Mouse (Mus musculus): Measurements from ENCODE around the gene Kpna4. TPM values are rescaled to one million over a fixed set of nuclear protein-coding genes. Genes with fewer than 3 reads are reported as not detected.

Gene Kpna4
- 77.8 and 91.2 TPM in 2 replicates for polyA plus RNA-seq (2011; ENCODE audit: insufficient read length, low read depth, missing spikeins)

DNA sequence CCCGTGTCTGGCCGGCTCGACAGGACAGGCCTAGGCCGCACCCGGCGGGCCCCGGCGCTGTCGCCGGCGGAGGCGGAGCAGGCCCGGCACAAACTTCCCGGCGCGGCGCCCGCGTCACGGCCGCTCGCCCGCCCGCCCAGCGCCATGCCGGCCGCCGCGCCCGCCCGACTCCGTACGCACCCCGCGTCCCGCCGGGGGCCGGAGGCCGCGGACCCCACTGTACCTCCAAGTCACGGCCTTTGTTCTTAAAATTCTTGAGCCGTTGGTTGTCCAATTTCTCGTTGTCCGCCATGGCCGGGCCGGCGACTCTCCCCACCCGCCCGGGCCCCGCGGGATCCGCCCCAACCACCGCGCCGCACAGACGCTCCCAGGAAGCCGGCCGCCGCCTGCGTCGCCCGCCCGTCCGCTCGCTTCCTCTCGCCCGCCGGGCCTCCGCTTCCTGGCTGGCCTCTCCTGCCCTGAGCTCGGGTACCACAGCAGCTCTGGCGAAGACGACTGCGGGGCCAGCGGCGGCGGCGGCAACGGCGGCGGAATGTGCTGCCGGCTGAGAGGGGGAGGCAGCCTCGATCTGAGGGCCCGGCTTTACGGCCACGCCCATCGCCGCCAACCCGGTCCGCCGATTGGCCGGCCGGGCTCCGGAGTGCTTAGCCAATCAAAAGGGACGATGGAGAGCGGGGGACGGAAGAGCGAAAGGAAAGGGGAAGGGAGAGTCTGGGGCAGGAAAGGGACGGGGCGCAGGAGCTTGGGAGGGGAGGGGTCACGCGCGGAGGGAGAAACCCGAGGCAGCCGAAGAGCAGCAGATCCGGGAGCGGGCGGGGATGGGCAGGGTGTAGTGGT is at the start of gene Kpna4:
Gene Kpna4, minus strand, starts transcription at position 605 of the 837 bp plus-strand sequence.
- Histone ChIP-seq H3K4me3 (ENCODE audit: insufficient read depth, low read length) (peak within 1 kb of the TSS; percentile 91), H3K27ac (ENCODE audit: insufficient read depth, low read length) (peak within 1 kb of the TSS; percentile 66), H3K4me1 (ENCODE audit: control insufficient read depth, insufficient read depth, low read length) (0 out of 2 replicates have a peak, but pooled peaks cover under 1% of the 10 kb centered on the region)
- TF ChIP-seq POLR2A (IDR thresholded peaks at IDR 0.05; ENCODE audit: low read depth, low read length), result peak; percentile 64
- TF ChIP-seq CTCF (IDR thresholded peaks at IDR 0.05; ENCODE audit: borderline replicate concordance, insufficient read depth, low read length), result no peak

DNA sequence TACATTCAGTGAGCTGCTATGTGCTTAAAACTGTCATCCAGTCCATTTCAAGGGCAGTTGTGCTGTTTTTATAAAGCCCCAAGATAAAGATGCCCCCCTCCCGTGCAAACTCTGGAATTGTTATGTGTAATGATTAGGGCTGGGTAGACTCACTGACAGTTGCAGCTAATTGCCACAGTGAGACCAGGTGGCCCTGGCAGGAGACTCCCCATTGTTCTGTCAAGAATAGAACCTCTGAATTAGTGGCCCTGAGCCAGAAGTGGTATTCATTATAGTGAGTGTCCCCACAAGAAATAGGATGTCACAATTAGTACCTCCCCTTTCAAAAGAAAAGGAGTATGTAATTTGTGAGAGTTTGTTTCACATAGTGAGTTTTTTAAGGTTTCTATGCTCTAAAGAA is 48.3 kb upstream of the Kpna4 start:
- Histone ChIP-seq H3K4me3 (ENCODE audit: insufficient read depth, low read length) (no peak overlapping the region), H3K27ac (ENCODE audit: insufficient read depth, low read length) (no peak overlapping the region)
- TF ChIP-seq POLR2A (IDR thresholded peaks at IDR 0.05; ENCODE audit: low read depth, low read length) (no peak), CTCF (IDR thresholded peaks at IDR 0.05; ENCODE audit: borderline replicate concordance, insufficient read depth, low read length) (no peak)

DNA sequence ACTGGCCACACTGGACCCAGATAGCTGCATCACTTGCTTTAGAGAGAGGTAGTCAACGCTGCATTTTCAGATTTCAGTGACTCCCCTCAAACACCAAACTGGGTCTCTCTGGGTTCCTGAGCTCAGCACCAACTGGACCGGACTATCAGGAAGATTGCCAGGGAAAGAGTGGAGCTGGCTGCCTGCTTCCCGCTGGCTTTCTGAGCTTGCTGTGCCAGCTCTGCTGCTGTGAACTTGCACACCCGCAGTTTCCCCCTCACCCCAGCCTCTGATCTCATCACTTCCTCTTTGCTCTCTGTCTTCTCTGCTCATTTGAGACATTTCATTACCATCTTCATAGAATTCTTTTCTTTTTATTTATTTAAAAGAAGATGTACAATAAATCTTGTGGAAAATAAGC is 44.2 kb upstream of the Kpna4 start:
- Histone ChIP-seq H3K27ac (ENCODE audit: insufficient read depth, low read length) (no peak overlapping the region), H3K4me1 (ENCODE audit: control insufficient read depth, insufficient read depth, low read length) (peaks cover 6% of the 10 kb centered on the region), H3K4me3 (ENCODE audit: insufficient read depth, low read length) (no peak overlapping the region)
- TF ChIP-seq POLR2A (IDR thresholded peaks at IDR 0.05; ENCODE audit: low read depth, low read length), result no peak
- no peak for TF ChIP-seq CTCF (IDR thresholded peaks at IDR 0.05; ENCODE audit: borderline replicate concordance, insufficient read depth, low read length)

More for the DNA sequence above, 48.3 kb upstream of the Kpna4 start:
- no peaks in the 10 kb centered on the region for H3K4me1 ChIP-seq (ENCODE audit: control insufficient read depth, insufficient read depth, low read length)

DNA sequence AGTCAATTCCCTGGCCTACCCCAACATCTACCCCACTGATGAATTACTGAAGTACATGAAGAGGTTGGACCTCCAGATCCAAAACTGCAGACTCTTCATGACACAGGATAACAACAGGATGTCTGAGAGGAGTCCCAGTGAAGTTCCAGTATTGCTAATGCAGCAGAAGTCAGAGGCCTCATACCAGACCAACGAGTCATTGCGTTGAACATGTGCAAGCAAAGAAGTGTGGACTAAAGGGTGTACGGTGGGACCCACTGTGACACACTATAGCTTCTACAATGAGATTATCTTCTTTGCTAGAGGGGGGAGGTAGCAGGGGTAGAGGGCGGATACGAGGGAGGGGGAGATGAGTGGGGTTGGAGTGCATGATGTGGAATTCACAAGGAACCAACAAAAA is 42.9 kb upstream of the Kpna4 start:
- H3K4me1 ChIP-seq (ENCODE audit: control insufficient read depth, insufficient read depth, low read length), result peaks cover 6% of the 10 kb centered on the region
- H3K4me3 ChIP-seq (ENCODE audit: insufficient read depth, low read length), result no peak overlapping the region
- no peak for TF ChIP-seq CTCF (IDR thresholded peaks at IDR 0.05; ENCODE audit: borderline replicate concordance, insufficient read depth, low read length)
- TF ChIP-seq POLR2A (IDR thresholded peaks at IDR 0.05; ENCODE audit: low read depth, low read length), result no peak
- no peak overlapping the region for H3K27ac ChIP-seq (ENCODE audit: insufficient read depth, low read length)

DNA sequence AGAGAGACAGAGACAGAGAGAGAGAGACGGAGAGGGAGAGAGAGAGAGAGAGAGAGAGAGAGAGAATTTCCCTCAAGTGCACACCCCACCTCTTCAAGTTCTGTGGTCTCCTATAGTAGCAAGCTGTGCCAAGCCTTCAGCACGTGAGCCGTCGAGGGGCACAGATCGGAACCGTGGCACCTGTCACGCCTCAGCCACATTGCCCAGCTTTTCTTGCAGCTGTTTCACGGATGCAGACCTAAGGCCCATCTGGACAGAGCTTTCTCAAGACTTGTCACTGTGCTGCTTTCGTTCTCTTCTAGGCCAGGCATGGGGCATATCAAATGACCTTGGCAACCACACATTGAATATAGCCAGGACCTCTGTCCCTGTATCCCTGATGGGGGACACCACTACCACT is 41.8 kb upstream of the Kpna4 start:
- Histone ChIP-seq H3K4me1 (ENCODE audit: control insufficient read depth, insufficient read depth, low read length) (peaks cover 6% of the 10 kb centered on the region), H3K4me3 (ENCODE audit: insufficient read depth, low read length) (no peak overlapping the region), H3K27ac (ENCODE audit: insufficient read depth, low read length) (no peak overlapping the region)
- TF ChIP-seq POLR2A (IDR thresholded peaks at IDR 0.05; ENCODE audit: low read depth, low read length) (no peak), CTCF (IDR thresholded peaks at IDR 0.05; ENCODE audit: borderline replicate concordance, insufficient read depth, low read length) (no peak)

DNA sequence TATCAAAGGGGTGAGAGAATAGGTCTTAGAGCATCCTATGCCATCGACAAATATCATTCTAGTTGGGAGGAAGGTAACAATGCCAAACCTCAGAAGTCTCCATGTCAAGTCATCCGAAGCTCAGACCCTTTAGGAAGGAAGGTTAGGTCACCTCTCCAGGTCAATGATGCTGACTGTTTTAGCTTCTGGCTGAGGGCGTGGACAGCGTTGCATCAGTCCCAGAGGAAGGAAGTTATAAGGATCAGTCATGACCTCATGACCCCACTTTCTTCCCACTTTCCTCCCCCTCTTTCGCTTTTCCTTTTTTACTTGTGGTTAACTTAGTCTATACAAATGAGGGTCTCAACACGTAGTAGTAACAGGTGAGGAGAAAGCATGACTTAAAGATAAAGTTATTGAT is 36.1 kb upstream of the Kpna4 start:
- TF ChIP-seq POLR2A (IDR thresholded peaks at IDR 0.05; ENCODE audit: low read depth, low read length) (no peak), CTCF (IDR thresholded peaks at IDR 0.05; ENCODE audit: borderline replicate concordance, insufficient read depth, low read length) (no peak)
- Histone ChIP-seq H3K27ac (ENCODE audit: insufficient read depth, low read length) (no peak overlapping the region), H3K4me1 (ENCODE audit: control insufficient read depth, insufficient read depth, low read length) (no peaks in the 10 kb centered on the region), H3K4me3 (ENCODE audit: insufficient read depth, low read length) (no peak overlapping the region)

DNA sequence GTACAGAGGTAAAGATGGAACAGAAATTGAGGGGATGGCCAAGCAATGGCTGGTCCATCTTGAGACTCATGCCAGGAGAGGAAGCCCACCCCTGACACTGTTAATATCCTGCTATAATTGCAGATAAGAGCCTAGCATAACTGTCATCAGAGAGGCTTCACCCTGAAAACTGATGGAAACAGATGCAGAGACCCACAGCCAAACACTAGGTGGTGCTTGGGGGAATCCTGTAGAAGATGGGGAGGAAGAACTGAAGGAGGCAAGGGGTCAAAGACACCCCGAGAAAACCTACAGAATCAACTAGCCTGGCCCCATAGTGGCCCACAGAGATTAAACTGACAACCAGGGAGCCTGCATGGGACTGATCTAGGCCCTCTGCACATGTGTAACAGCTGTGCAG is 33.5 kb upstream of the Kpna4 start:
- H3K4me1 ChIP-seq (ENCODE audit: control insufficient read depth, insufficient read depth, low read length), result no peaks in the 10 kb centered on the region
- H3K4me3 ChIP-seq (ENCODE audit: insufficient read depth, low read length), result no peak overlapping the region
- H3K27ac ChIP-seq (ENCODE audit: insufficient read depth, low read length), result no peak overlapping the region
- no peak for TF ChIP-seq POLR2A (IDR thresholded peaks at IDR 0.05; ENCODE audit: low read depth, low read length)
- no peak for TF ChIP-seq CTCF (IDR thresholded peaks at IDR 0.05; ENCODE audit: borderline replicate concordance, insufficient read depth, low read length)

DNA sequence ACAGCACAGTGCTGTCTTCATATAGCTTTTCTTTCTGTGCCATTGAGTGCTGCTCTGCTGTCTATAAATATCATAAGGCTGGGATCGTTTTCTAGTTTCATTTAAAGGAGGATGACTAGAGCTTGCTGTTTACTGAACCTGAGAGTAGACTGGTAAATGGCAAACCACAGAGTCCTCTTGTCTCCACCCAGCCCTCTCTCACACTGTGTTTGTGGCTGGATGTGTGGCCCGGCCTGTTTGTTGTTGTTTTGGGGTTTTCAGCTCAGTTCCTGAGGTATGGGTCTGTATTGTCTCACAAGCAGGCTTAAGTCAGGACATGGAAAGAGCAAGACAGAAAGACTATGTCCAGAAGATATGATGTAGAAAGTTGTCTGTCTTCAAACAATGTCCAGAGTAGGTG is 32.6 kb upstream of the Kpna4 start:
- Histone ChIP-seq H3K4me3 (ENCODE audit: insufficient read depth, low read length) (no peak overlapping the region), H3K27ac (ENCODE audit: insufficient read depth, low read length) (no peak overlapping the region), H3K4me1 (ENCODE audit: control insufficient read depth, insufficient read depth, low read length) (no peaks in the 10 kb centered on the region)
- no peak for TF ChIP-seq CTCF (IDR thresholded peaks at IDR 0.05; ENCODE audit: borderline replicate concordance, insufficient read depth, low read length)
- no peak for TF ChIP-seq POLR2A (IDR thresholded peaks at IDR 0.05; ENCODE audit: low read depth, low read length)

DNA sequence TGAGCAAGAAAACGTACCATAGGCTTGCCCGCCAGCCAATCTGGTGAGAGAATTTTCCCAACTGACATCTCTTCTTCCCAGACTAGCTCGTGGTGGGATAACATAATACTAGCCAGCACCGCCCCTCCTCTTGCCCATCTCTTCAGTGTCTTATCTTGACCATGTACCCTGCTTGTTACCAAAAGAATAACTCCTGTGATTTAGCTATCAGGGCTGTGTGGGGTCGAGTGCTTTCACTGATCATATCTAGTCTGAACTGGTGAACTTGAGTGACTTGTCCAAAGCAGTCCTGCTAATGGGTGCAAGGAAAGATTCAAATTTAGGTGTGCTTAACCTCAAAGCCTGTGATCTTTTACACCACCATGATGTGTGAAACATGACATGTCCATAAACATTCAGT is 31.0 kb upstream of the Kpna4 start:
- Histone ChIP-seq H3K27ac (ENCODE audit: insufficient read depth, low read length) (no peak overlapping the region), H3K4me1 (ENCODE audit: control insufficient read depth, insufficient read depth, low read length) (no peaks in the 10 kb centered on the region), H3K4me3 (ENCODE audit: insufficient read depth, low read length) (no peak overlapping the region)
- TF ChIP-seq CTCF (IDR thresholded peaks at IDR 0.05; ENCODE audit: borderline replicate concordance, insufficient read depth, low read length), result no peak
- TF ChIP-seq POLR2A (IDR thresholded peaks at IDR 0.05; ENCODE audit: low read depth, low read length), result no peak

- H3K4me1 ChIP-seq (ENCODE audit: control insufficient read depth, insufficient read depth, low read length), result no peaks in the 10 kb centered on the region
- H3K27ac ChIP-seq (ENCODE audit: insufficient read depth, low read length), result no peak overlapping the region
Observed at GRCm38 (mm10) chr3:69156484-69156883, 29.6 kb upstream of the Kpna4 start.

More at GRCm38 (mm10) chr3:69156484-69156883, 29.6 kb upstream of the Kpna4 start:
- TF ChIP-seq POLR2A (IDR thresholded peaks at IDR 0.05; ENCODE audit: low read depth, low read length) (no peak), CTCF (IDR thresholded peaks at IDR 0.05; ENCODE audit: borderline replicate concordance, insufficient read depth, low read length) (no peak)
- H3K4me3 ChIP-seq (ENCODE audit: insufficient read depth, low read length), result no peak overlapping the region

All from embryonic fibroblast, embryonic 13.5 days (primary cell).